Mouse (Mus musculus): ENCODE results near the gene Zfp830.
A peak's percentile ranks its signal among the peaks of the same experiment; 100 is the strongest.

Zfp830 gene

GRCm38 (mm10) chr11:82763742-82764437 lies at the start of gene Zfp830, which contains the start of gene Cct6b:
TSS of gene Zfp830 (plus strand) at chr11:82764345.
TSS of gene Cct6b (minus strand) at chr11:82764321.
- peak; percentile 97 for ATAC-seq (ENCODE audit: insufficient number of reproducible peaks, low FRiP score, low TSS enrichment)

GRCm38 (mm10) chr11:82719294-82719693 lies 44.9 kb upstream of the Zfp830 start:
- ATAC-seq (ENCODE audit: insufficient number of reproducible peaks, low FRiP score, low TSS enrichment): no peak

- no peak for ATAC-seq (ENCODE audit: insufficient number of reproducible peaks, low FRiP score, low TSS enrichment)
These were observed 37.3 kb upstream of the Zfp830 start for GRCm38 (mm10) chr11:82726862-82727261.

DNA sequence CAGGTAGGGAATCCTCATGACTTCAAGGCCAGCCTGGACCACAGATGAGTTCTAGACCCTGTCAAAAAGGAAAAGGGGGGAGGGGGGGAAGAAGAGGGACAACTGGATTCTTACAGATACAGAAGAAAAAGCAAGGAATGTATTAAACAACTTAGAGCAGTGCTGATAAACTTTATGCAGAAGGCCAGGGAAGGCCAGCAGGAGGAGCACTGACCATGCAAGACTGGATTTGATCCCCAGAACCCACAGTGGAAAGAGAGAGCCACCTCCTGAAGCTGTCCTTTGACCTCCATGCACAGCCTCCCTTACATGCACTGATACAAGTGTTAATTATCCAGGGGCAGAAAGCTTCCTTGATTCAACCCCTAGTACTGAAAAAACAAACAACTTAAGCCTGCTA lies 29.9 kb upstream of the Zfp830 start:
- ATAC-seq (ENCODE audit: insufficient number of reproducible peaks, low FRiP score, low TSS enrichment): no peak

DNA sequence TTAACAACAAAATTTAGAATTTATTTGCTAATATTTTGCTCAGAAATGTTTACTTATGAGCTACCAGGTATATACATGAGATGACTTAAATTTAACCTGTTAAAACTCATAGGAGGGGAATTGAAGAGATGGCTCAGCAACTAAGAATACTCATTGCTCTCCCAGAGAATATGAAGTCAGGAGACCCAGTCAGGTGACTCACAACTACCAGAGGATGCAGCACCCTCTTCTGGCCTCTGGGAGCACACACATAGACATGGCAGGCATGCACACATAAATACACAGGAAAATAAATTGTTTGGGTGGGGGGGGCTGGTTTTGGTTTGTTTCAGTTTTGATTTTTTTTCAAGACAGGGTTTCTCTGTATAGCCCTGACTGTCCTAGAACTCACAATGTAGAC lies 25.1 kb upstream of the Zfp830 start:
- no peak for ATAC-seq (ENCODE audit: insufficient number of reproducible peaks, low FRiP score, low TSS enrichment)

GRCm38 (mm10) chr11:82746138-82746537 lies 18.0 kb upstream of the Zfp830 start:
- no peak for ATAC-seq (ENCODE audit: insufficient number of reproducible peaks, low FRiP score, low TSS enrichment)

DNA sequence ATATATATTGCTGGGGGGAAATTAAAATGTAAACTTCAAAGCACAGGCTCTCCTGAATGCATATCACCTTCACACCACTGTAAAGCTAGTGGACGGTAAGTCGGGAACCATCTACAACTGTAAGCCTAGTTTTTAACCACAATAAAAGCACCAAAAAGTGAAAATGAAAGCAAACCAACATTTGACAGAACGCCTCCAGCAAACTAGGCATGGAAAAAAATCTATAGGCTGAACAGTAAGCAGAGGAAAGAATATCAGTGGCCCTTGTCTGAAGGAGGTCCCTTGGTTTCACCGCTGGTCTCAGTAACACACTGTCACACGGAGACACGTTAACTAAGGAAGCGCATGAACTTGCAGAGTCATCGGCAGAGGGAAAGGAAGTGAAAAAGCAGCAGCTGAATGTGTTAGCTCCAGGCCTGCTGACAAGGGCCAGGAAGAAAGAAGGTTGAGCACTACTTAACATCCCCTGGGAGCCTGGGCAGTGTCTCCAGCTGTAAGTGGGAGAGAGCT lies 17.2 kb upstream of the Zfp830 start:
- no peak for ATAC-seq (ENCODE audit: insufficient number of reproducible peaks, low FRiP score, low TSS enrichment)

DNA sequence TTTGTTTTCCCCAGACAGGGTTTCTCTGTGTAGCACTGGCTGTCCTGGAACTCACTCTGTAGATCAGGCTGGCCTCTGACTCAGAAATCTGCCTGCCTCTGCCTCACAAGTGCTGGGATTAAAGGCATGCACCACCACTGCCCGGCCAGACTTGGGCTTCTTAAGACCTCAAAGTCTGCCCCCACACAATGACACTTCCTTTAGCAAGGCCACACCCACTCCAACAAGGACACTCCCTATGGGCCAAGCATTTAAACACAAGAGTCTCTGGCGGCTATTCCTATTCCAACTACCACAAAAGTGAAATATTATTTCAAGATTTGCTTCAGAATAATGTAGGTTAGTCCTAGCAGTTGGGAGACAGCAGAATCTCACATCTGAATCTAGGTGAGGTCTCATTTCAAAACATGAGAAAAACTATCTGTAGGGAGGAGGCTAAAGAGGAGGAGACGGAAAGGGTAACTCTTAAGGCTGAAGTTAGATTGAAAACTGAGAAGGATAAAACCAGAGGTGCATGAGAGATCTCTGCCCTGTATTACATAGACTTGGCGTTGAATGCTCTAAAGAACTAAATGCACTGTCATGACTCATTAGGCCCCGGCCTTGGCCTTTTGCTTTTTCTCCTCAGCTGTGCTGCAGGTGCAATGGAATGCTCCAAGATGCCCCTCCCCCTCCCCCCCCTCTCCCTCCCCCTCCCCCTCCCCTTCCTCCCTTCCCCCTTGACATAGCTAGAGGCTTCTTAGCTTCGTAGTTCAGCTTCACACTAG lies 11.6 kb upstream of the Zfp830 start:
- no peak for ATAC-seq (ENCODE audit: insufficient number of reproducible peaks, low FRiP score, low TSS enrichment)

DNA sequence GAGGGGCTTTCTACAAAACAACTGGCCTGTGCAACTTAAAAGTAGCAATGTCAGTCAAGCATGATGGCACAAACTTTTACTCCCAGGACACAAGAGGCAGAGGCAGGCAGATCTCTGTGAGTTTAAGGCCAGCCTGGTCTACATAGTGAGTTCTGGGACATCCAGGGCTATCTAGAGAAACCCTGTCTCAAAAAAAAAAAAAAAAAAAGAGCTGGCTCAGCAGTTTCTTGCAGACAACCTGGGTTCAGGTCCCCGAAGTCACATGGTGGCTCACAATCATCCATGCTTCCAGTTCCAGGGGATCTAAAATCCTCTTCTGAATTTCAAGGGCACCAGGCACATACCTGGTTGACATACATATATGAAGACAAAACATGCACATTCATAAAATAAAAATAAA lies 8.2 kb upstream of the Zfp830 start:
- no peak for ATAC-seq (ENCODE audit: insufficient number of reproducible peaks, low FRiP score, low TSS enrichment)

- no peak for ATAC-seq (ENCODE audit: insufficient number of reproducible peaks, low FRiP score, low TSS enrichment)
These were observed 1.8 kb upstream of the Zfp830 start for GRCm38 (mm10) chr11:82762286-82762829.

GRCm38 (mm10) chr11:82763261-82763660 lies 884 bp upstream of the Zfp830 start:
- no peak for ATAC-seq (ENCODE audit: insufficient number of reproducible peaks, low FRiP score, low TSS enrichment)

- ATAC-seq (ENCODE audit: insufficient number of reproducible peaks, low FRiP score, low TSS enrichment): peak; percentile 68; the same call in 1 of the 2 replicates
These were observed 336 bp downstream of the Zfp830 start for GRCm38 (mm10) chr11:82764438-82764924.

DNA sequence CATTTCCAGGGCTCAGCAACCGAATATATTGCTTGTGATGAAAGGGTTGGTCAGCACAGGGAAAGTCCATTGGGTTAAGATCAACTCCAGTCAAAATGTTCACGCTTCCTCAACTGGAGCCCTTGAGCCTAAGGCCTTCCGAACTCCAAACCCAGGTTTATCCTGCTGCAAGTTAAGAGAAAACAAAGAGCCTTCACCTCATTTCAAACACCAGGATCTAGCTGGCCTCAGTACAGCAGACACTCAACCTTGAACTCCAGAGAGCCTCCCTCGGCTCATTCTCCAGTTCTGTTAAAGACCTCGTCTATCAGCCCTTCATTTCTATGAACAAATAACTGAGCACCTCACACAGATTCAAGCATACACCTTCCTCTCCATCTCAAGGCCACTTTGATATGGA lies 16.0 kb downstream of the Zfp830 start:
- no peak for ATAC-seq (ENCODE audit: insufficient number of reproducible peaks, low FRiP score, low TSS enrichment)

- ATAC-seq (ENCODE audit: insufficient number of reproducible peaks, low FRiP score, low TSS enrichment): peak; percentile 95
These were observed 17.1 kb downstream of the Zfp830 start, which contains the start of gene Lig3 for GRCm38 (mm10) chr11:82780983-82781903. TSS of gene Lig3 (plus strand) at chr11:82781108.

GRCm38 (mm10) chr11:82782197-82782596 lies 18.1 kb downstream of the Zfp830 start:
- no peak for ATAC-seq (ENCODE audit: insufficient number of reproducible peaks, low FRiP score, low TSS enrichment)

- ATAC-seq (ENCODE audit: insufficient number of reproducible peaks, low FRiP score, low TSS enrichment): no peak
These were observed 19.3 kb downstream of the Zfp830 start for GRCm38 (mm10) chr11:82783453-82783852.

DNA sequence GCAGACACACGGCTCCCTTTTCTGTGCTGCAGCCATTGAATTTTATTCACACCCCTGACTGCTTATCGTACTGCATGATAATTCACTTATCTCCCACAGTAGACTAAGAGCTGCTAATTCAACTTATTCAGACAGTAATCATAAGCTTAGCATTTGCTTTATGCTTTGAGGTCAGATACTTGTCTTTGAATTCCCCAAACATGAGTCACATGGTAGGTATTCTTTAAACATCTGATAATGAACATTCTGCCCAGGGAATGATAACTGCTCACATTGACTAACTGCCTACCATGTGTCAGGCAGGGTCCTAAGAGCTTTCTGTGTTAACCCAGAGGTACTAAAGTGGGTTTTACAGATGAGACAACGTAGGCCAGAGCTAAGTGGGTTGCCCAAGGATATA lies 42.5 kb downstream of the Zfp830 start:
- no peak for ATAC-seq (ENCODE audit: insufficient number of reproducible peaks, low FRiP score, low TSS enrichment)

DNA sequence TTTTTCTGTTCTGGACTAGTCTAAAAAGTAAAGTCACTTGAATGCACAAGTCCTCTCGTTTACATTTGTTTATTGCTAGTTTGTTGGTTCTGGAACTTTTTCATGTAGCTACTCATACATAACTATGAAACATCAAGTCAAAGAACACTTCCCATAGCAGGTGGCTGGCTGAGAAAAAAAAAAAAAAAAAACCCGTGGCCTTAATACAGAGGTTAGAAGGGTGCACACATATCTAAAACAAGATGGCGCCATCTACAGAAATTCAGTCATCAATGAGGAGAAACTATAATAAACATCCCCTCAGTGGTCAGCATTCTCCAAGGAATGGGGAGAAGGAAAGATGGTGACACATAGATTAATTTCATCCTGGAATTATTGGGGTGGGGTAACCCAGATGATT lies 43.2 kb downstream of the Zfp830 start:
- ATAC-seq (ENCODE audit: insufficient number of reproducible peaks, low FRiP score, low TSS enrichment): no peak

GRCm38 (mm10) chr11:82808485-82808884 lies 44.3 kb downstream of the Zfp830 start:
- ATAC-seq (ENCODE audit: insufficient number of reproducible peaks, low FRiP score, low TSS enrichment): no peak
